Mouse (Mus musculus): Measurements from ENCODE around the gene Grik2.

DNA sequence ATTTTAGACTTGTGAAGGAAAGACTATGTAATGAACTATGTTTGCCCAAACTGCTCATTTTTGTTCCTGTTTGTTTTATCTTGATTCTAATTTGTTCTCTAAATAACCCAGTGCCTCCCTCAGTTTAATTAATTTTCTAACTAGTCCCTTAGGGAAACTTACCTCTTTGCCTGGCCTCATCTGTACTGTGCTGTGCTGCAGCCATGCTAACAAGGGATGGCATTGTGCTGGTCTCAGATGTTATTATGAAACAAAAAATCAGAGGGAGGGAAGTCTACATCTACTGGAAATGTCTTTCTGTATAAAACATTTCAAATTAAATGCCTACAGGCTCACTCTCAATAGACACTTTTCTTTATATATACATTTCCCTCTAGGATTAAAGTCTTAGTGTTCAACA is 335.0 kb downstream of the Grik2 start:
- TF ChIP-seq POLR2A (IDR thresholded peaks at IDR 0.05; ENCODE audit: low read depth, low read length) (no peak), CTCF (conservative IDR thresholded peaks at IDR 0.05; ENCODE audit: insufficient read depth, insufficient read length, low read depth, low read length) (no peak)

Data from kidney, adult 2 months (tissue).